Mouse (Mus musculus) liver, embryonic 12.5 days (tissue): Measurements from ENCODE around the gene Krt33a. TPM values are rescaled to one million over a fixed set of nuclear protein-coding genes. Genes with fewer than 3 reads are reported as not detected.

Source experiments
- ATAC-seq: fragments of 200-750 bp; cut with Nextera tagmentation; 2 replicates; pipeline ENCODE4 v1.8.0; 2017; ENCODE audit warnings: moderate number of reproducible peaks, mild to moderate bottlenecking, moderate library complexity
- H3K27ac ChIP-seq: fragments of 300-500 bp; sonication (generic); 2 replicates; pipeline ENCODE4 v1.5.1; 2016; ENCODE audit warnings: mild to moderate bottlenecking
- H3K27me3 ChIP-seq: fragments of 300-500 bp; sonication (generic); replicated peaks from 2 replicates; pipeline ENCODE4 v1.6.1; 2016; ENCODE audit warnings: mild to moderate bottlenecking, moderate library complexity
- H3K36me3 ChIP-seq: fragments of 300-500 bp; sonication (generic); 2 replicates; pipeline ENCODE4 v1.6.1; 2016; ENCODE audit warnings: mild to moderate bottlenecking, moderate library complexity
- H3K4me1 ChIP-seq: fragments of 300-500 bp; sonication (generic); 2 replicates; pipeline ENCODE4 v1.6.1; 2016
- H3K4me2 ChIP-seq: fragments of 300-500 bp; sonication (generic); 2 replicates; pipeline ENCODE4 v1.6.1; 2016; ENCODE audit warnings: mild to moderate bottlenecking, moderate library complexity
- H3K4me3 ChIP-seq: fragments of 300-500 bp; sonication (generic); 2 replicates; pipeline ENCODE4 v1.5.1; 2016; ENCODE audit warnings: mild to moderate bottlenecking, moderate library complexity
- H3K9ac ChIP-seq: fragments of 300-500 bp; sonication (generic); 2 replicates; pipeline ENCODE4 v1.6.1; 2016; ENCODE audit warnings: mild to moderate bottlenecking, moderate library complexity
- H3K9me3 ChIP-seq: fragments of 300-500 bp; sonication (generic); replicated peaks from 2 replicates; pipeline ENCODE4 v1.6.1; 2016; ENCODE audit warnings: mild to moderate bottlenecking, moderate library complexity
- WGBS: fragments of 180-500 bp; shearing (Covaris S2); methylation state at CpG from one replicate; pipeline ENCODE4 v1.1.7; 2016; ENCODE audit not compliant: insufficient replicate concordance; 5-methylcytosine and 5-hydroxymethylcytosine counted together
- polyA plus RNA-seq: library from polyadenylated mRNA; unstranded; fragments of >200 nt; fragmentation: Nextera tagmentation; extraction: Ambion mirVana; gene quantifications from 2 replicates; pipeline ENCODE4 v1.2.1, GENCODE M21; 2016

The Krt33a gene
- polyA plus RNA-seq, 1 experiment from 2014 or later = not detected

GRCm38 (mm10) chr11:100008336-100008735 is 7.7 kb downstream of the Krt33a start:
- H3K4me1 ChIP-seq = no peaks in the 10 kb centered on the region
- no peak overlapping the region for H3K27ac ChIP-seq
- H3K9ac ChIP-seq = no peak overlapping the region
- H3K36me3 ChIP-seq = no peaks in the 10 kb centered on the region
- H3K4me3 ChIP-seq = no peak overlapping the region
- H3K27me3 ChIP-seq = no peaks in the 10 kb centered on the region
- no peak overlapping the region for H3K4me2 ChIP-seq
- no peak for ATAC-seq
- 68% methylated on average over 5 of the region's 5 CpGs for WGBS
- H3K9me3 ChIP-seq = no peaks in the 10 kb centered on the region

GRCm38 (mm10) chr11:100006624-100007023 is 9.4 kb downstream of the Krt33a start:
- WGBS = 48% methylated on average over 3 of the region's 3 CpGs
- ATAC-seq = no peak
- Histone ChIP-seq H3K4me2 (no peak overlapping the region), H3K27ac (no peak overlapping the region), H3K9me3 (no peaks in the 10 kb centered on the region), H3K4me3 (no peak overlapping the region), H3K9ac (no peak overlapping the region), H3K27me3 (no peaks in the 10 kb centered on the region), H3K4me1 (no peaks in the 10 kb centered on the region), H3K36me3 (no peaks in the 10 kb centered on the region)

GRCm38 (mm10) chr11:100005905-100006304 is 10.1 kb downstream of the Krt33a start:
- no peak overlapping the region for H3K4me2 ChIP-seq
- no peak overlapping the region for H3K27ac ChIP-seq
- no peak overlapping the region for H3K4me3 ChIP-seq
- H3K36me3 ChIP-seq = no peaks in the 10 kb centered on the region
- no peaks in the 10 kb centered on the region for H3K9me3 ChIP-seq
- no peak for ATAC-seq
- no peak overlapping the region for H3K9ac ChIP-seq
- H3K4me1 ChIP-seq = no peaks in the 10 kb centered on the region
- no peaks in the 10 kb centered on the region for H3K27me3 ChIP-seq
- WGBS = 72% methylated on average over 8 of the region's 8 CpGs

GRCm38 (mm10) chr11:100004846-100005245 is 11.2 kb downstream of the Krt33a start:
- 23% methylated on average over 6 of the region's 6 CpGs for WGBS
- no peaks in the 10 kb centered on the region for H3K4me1 ChIP-seq
- no peaks in the 10 kb centered on the region for H3K36me3 ChIP-seq
- no peak overlapping the region for H3K27ac ChIP-seq
- H3K27me3 ChIP-seq = no peaks in the 10 kb centered on the region
- H3K9ac ChIP-seq = no peak overlapping the region
- H3K4me2 ChIP-seq = no peak overlapping the region
- no peak overlapping the region for H3K4me3 ChIP-seq
- H3K9me3 ChIP-seq = no peaks in the 10 kb centered on the region
- no peak for ATAC-seq

- Histone ChIP-seq H3K9ac (no peak overlapping the region), H3K36me3 (no peaks in the 10 kb centered on the region), H3K27ac (no peak overlapping the region), H3K27me3 (peaks cover 7% of the 10 kb centered on the region), H3K4me2 (no peak overlapping the region), H3K4me3 (no peak overlapping the region), H3K4me1 (no peaks in the 10 kb centered on the region), H3K9me3 (no peaks in the 10 kb centered on the region)
- no peak for ATAC-seq
- WGBS = 70% methylated on average over 7 of the region's 7 CpGs
These were observed 16.9 kb downstream of the Krt33a start for GRCm38 (mm10) chr11:99999091-99999490.

GRCm38 (mm10) chr11:99994384-99994661 is 21.7 kb downstream of the Krt33a start:
- no peak for ATAC-seq
- no peak overlapping the region for H3K4me2 ChIP-seq
- no peaks in the 10 kb centered on the region for H3K4me1 ChIP-seq
- no peak overlapping the region for H3K9ac ChIP-seq
- peaks cover 23% of the 10 kb centered on the region for H3K27me3 ChIP-seq
- WGBS = 46% methylated on average over 4 of the region's 4 CpGs
- H3K9me3 ChIP-seq = no peaks in the 10 kb centered on the region
- no peak overlapping the region for H3K4me3 ChIP-seq
- H3K36me3 ChIP-seq = no peaks in the 10 kb centered on the region
- H3K27ac ChIP-seq = no peak overlapping the region

- no peaks in the 10 kb centered on the region for H3K36me3 ChIP-seq
- H3K4me3 ChIP-seq = no peak within 1 kb of the TSS
- no peak within 1 kb of the TSS for H3K9ac ChIP-seq
- H3K27me3 ChIP-seq = peaks cover 23% of the 10 kb centered on the region
- no peaks in the 10 kb centered on the region for H3K4me1 ChIP-seq
- H3K27ac ChIP-seq = no peak within 1 kb of the TSS
- no peak for ATAC-seq
- H3K4me2 ChIP-seq = no peak within 1 kb of the TSS
- WGBS = 28% methylated on average over 26 of the region's 26 CpGs
- no peaks in the 10 kb centered on the region for H3K9me3 ChIP-seq
These were observed 22.2 kb downstream of the Krt33a start, which contains the start of gene Krtap17-1 for GRCm38 (mm10) chr11:99993620-99994383. TSS of gene Krtap17-1 (minus strand) at chr11:99993994.

- no peak overlapping the region for H3K4me2 ChIP-seq
- 63% methylated on average over 3 of the region's 3 CpGs for WGBS
These were observed 25.4 kb downstream of the Krt33a start for GRCm38 (mm10) chr11:99990571-99990970.

GRCm38 (mm10) chr11:99989881-99990405 is 26.1 kb downstream of the Krt33a start:
- Histone ChIP-seq H3K4me1 (no peaks in the 10 kb centered on the region), H3K27ac (no peak overlapping the region), H3K4me2 (no peak overlapping the region), H3K27me3 (peaks cover 23% of the 10 kb centered on the region), H3K9me3 (no peaks in the 10 kb centered on the region), H3K4me3 (no peak overlapping the region), H3K9ac (no peak overlapping the region), H3K36me3 (no peaks in the 10 kb centered on the region)
- no peak for ATAC-seq
- WGBS = 62% methylated on average over 6 of the region's 6 CpGs

More at GRCm38 (mm10) chr11:99990571-99990970, 25.4 kb downstream of the Krt33a start:
- Histone ChIP-seq H3K9me3 (no peaks in the 10 kb centered on the region), H3K36me3 (no peaks in the 10 kb centered on the region), H3K4me1 (no peaks in the 10 kb centered on the region), H3K27ac (no peak overlapping the region), H3K9ac (no peak overlapping the region), H3K27me3 (peaks cover 23% of the 10 kb centered on the region), H3K4me3 (no peak overlapping the region)
- ATAC-seq = no peak

- no peaks in the 10 kb centered on the region for H3K9me3 ChIP-seq
- no peak overlapping the region for H3K4me2 ChIP-seq
- H3K27ac ChIP-seq = no peak overlapping the region
- H3K36me3 ChIP-seq = no peaks in the 10 kb centered on the region
- peaks cover 10% of the 10 kb centered on the region for H3K27me3 ChIP-seq
- H3K9ac ChIP-seq = no peak overlapping the region
- H3K4me3 ChIP-seq = no peak overlapping the region
- H3K4me1 ChIP-seq = no peaks in the 10 kb centered on the region
- no peak for ATAC-seq
- 75% methylated on average over 3 of the region's 3 CpGs for WGBS
These were observed 27.5 kb downstream of the Krt33a start for GRCm38 (mm10) chr11:99988530-99988929.

- Histone ChIP-seq H3K4me3 (no peak within 1 kb of the TSS), H3K27me3 (no peaks in the 10 kb centered on the region), H3K4me1 (no peaks in the 10 kb centered on the region), H3K9me3 (no peaks in the 10 kb centered on the region), H3K9ac (no peak within 1 kb of the TSS), H3K4me2 (no peak within 1 kb of the TSS), H3K27ac (no peak within 1 kb of the TSS), H3K36me3 (no peaks in the 10 kb centered on the region)
- 76% methylated on average over 8 of the region's 8 CpGs for WGBS
- no peak for ATAC-seq
These were observed 29.8 kb downstream of the Krt33a start, which contains the start of gene Krtap16-1 for GRCm38 (mm10) chr11:99986180-99986647. TSS of gene Krtap16-1 (minus strand) at chr11:99986597.

GRCm38 (mm10) chr11:99985291-99986092 is 30.5 kb downstream of the Krt33a start:
- WGBS = 70% methylated on average over 20 of the region's 20 CpGs
- Histone ChIP-seq H3K4me2 (no peak overlapping the region), H3K27ac (no peak overlapping the region), H3K9me3 (no peaks in the 10 kb centered on the region), H3K36me3 (no peaks in the 10 kb centered on the region), H3K4me3 (no peak overlapping the region), H3K27me3 (no peaks in the 10 kb centered on the region), H3K4me1 (no peaks in the 10 kb centered on the region), H3K9ac (no peak overlapping the region)
- ATAC-seq = no peak
